Mouse (Mus musculus) liver, embryonic 14.5 days (tissue): ENCODE measurements around the gene Dnajb4. TPM values are rescaled to one million over a fixed set of nuclear protein-coding genes. Genes with fewer than 3 reads are reported as not detected.
"Not testable (repeated sequence)": the region's sequence is repeated elsewhere in the genome, so short reads cannot be mapped to it uniquely, and the experiment has no call there.

ENCODE experiments used
- ATAC-seq: fragments of 200-750 bp; cut with Nextera tagmentation; 2 replicates; pipeline ENCODE4 v1.8.0; 2017; ENCODE audit warnings: moderate number of reproducible peaks, mild to moderate bottlenecking, moderate library complexity; ENCODE audit not compliant: insufficient read depth
- DNase-seq, 3 experiments: peaks; one replicate each; pipeline ENCODE4 v3.0.0-alpha.2; 2012 to 2013; ENCODE audit warnings: low read depth in 3 of 3, low spot score in 3 of 3
- H3K27ac ChIP-seq: fragments of 300-500 bp; sonication (generic); 2 replicates; pipeline ENCODE4 v1.5.1; 2014; ENCODE audit warnings: moderate library complexity, mild to moderate bottlenecking, control low read depth, inconsistent platforms
- H3K27me3 ChIP-seq: fragments of 300-500 bp; sonication (generic); 2 replicates; pipeline ENCODE4 v1.6.1; 2014; ENCODE audit warnings: mild to moderate bottlenecking, low read length, moderate library complexity; ENCODE audit not compliant: control insufficient read depth, insufficient read depth
- H3K36me3 ChIP-seq: fragments of 300-500 bp; sonication (generic); replicated peaks from 2 replicates; pipeline ENCODE4 v1.6.1; 2014; ENCODE audit warnings: low read depth; ENCODE audit not compliant: control insufficient read depth, insufficient read depth
- H3K4me1 ChIP-seq, 2 experiments: fragments of 200-500 bp in 1 of 2; fragments of 300-500 bp in 1 of 2; sonication (generic) in 1 of 2; replicated peaks; 2 replicates each; pipeline ENCODE4 v1.6.1; 2012 to 2014; ENCODE audit warnings: antibody characterized with exemption in 1 of 2, inconsistent platforms in 1 of 2, low read length in 1 of 2; ENCODE audit not compliant: control insufficient read depth in 2 of 2, insufficient read depth in 2 of 2
- H3K4me2 ChIP-seq: fragments of 300-500 bp; sonication (generic); 2 replicates; pipeline ENCODE4 v1.6.1; 2014; ENCODE audit warnings: low read depth, mild to moderate bottlenecking, control low read depth, moderate library complexity
- H3K4me3 ChIP-seq, 2 experiments: fragments of 200-500 bp in 1 of 2; fragments of 300-500 bp in 1 of 2; sonication (generic) in 1 of 2; 2 replicates each; pipeline ENCODE4 v1.5.1; 2012 to 2014; ENCODE audit warnings: low read depth in 2 of 2, low read length in 2 of 2, mild to moderate bottlenecking in 2 of 2, control low read depth in 1 of 2, inconsistent platforms in 1 of 2, moderate library complexity in 1 of 2; ENCODE audit not compliant: insufficient read depth in 1 of 2
- H3K9ac ChIP-seq: fragments of 300-500 bp; sonication (generic); replicated peaks from 2 replicates; pipeline ENCODE4 v1.6.1; 2014; ENCODE audit warnings: mild to moderate bottlenecking, control low read depth, moderate library complexity
- H3K9me3 ChIP-seq: fragments of 300-500 bp; sonication (generic); 2 replicates; pipeline ENCODE4 v1.6.1; 2016; ENCODE audit warnings: low read length, mixed read lengths; ENCODE audit not compliant: control insufficient read depth
- CTCF ChIP-seq: IDR thresholded peaks from 2 replicates; pipeline ENCODE4 v1.5.1; 2016; ENCODE audit warnings: antibody characterized with exemption, low read depth, control low read depth
- EP300 ChIP-seq: IDR thresholded peaks from 2 replicates; pipeline ENCODE4 v1.6.1; 2016; ENCODE audit warnings: antibody characterized with exemption, low read depth
- WGBS: fragments of 180-500 bp; shearing (Covaris S2); extraction: QIAGEN DNeasy Blood & Tissue Kit; methylation state at CpG from one replicate; pipeline ENCODE4 v1.1.7; 2014; ENCODE audit not compliant: insufficient replicate concordance; 5-methylcytosine and 5-hydroxymethylcytosine counted together
- polyA plus RNA-seq, 2 experiments: library from polyadenylated mRNA; depleted of rRNA in 1 of 2; stranded (reverse) in 1 of 2; unstranded in 1 of 2; fragments of >200 nt; fragmentation: Nextera tagmentation in 1 of 2; extraction: Ambion mirVana in 1 of 2; gene quantifications; 2 replicates each; pipeline versions ENCODE4 v1.2.1 to v1.2.3; 2012 to 2014

Gene Dnajb4
- polyA plus RNA-seq, 2 experiments, result 18.3 to 29.9 TPM

DNA sequence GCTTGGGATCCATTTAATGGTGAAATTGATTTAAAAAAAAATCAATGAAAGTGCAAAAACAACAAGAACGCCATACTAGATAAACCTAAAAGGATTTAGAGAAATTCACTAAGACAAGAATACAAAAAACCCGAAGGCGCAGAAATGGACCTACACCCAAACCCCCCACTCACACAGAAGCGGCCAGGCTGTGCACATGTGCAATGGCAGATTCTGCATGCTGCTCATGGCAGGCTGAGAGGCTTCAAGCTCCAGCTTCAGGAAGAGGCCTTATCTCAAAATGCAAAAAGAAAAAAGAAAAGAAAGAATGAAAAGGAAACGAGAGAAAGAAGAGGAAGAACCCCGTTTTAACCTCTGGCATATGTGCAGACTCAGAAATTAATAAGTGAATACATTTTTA lies 6.7 kb downstream of the Dnajb4 start:
- H3K27me3 ChIP-seq, result no peaks in the 10 kb centered on the region
- H3K9ac ChIP-seq, result no peak overlapping the region
- DNase-seq (no peak), ATAC-seq (no peak)
- H3K4me1 ChIP-seq, result peaks cover 5 to 10% of the 10 kb centered on the region in 2 experiments
- WGBS, result 68% methylated on average over 6 of the region's 6 CpGs
- TF ChIP-seq EP300 (no peak), CTCF (no peak)
- no peak overlapping the region for H3K27ac ChIP-seq
- H3K36me3 ChIP-seq, result peaks cover 2% of the 10 kb centered on the region; the same call in 1 of the 2 replicates
- no peak overlapping the region for H3K4me3 ChIP-seq
- H3K9me3 ChIP-seq, result no peaks in the 10 kb centered on the region
- no peak overlapping the region for H3K4me2 ChIP-seq

DNA sequence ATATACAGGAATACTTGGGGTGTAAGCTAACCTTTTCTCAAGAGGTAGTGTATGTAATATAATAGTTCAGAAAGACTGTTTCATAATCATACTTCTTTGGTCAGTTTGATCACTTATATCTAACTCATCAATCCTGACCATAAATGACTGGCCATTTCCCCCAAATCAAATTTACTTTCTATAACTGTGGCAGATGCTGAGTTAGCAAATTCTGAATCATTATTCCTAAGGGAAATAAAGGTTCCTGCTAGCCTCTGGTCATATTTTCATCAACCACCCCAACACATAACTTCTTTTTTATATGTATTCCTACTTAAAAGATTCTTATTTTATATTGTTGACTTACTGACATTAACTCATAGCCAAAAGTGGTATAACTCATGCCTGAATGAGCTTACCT lies 7.2 kb downstream of the Dnajb4 start:
- TF ChIP-seq EP300, result no peak
- TF ChIP-seq CTCF, result no peak
- H3K4me3 ChIP-seq, result no peak overlapping the region
- H3K4me2 ChIP-seq, result no peak overlapping the region
- H3K4me1 ChIP-seq, result peaks cover 5 to 7% of the 10 kb centered on the region in 2 experiments
- H3K9ac ChIP-seq, result no peak overlapping the region
- H3K27ac ChIP-seq, result no peak overlapping the region
- DNase-seq, result no peak
- peaks cover 2% of the 10 kb centered on the region; the same call in 1 of the 2 replicates for H3K36me3 ChIP-seq
- H3K9me3 ChIP-seq, result no peaks in the 10 kb centered on the region
- ATAC-seq, result no peak
- H3K27me3 ChIP-seq, result no peaks in the 10 kb centered on the region

DNA sequence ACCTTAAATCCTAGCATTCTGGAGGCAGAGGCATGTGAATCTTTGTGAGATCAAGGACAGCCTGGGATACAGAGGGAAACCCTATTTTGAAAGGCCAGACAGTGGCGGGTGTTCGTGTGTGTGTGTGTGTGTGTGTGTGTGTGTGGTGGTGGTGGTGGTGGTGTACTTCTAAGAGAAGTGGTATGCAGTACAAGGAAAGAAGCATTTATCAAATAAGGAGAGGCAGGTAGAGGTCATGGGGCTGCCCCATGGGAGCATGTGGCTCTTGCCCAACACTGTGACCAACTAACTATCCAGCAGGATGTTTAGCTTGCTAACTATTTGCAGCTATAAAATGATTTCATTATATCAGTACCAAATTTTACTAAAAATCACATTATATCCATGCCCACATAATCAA lies 8.5 kb downstream of the Dnajb4 start:
- no peak for DNase-seq
- 68% methylated on average over 2 of the region's 2 CpGs for WGBS
- Histone ChIP-seq H3K4me1 (peaks cover 9 to 15% of the 10 kb centered on the region in 2 experiments), H3K4me3 (no peak overlapping the region), H3K9me3 (no peaks in the 10 kb centered on the region), H3K4me2 (no peak overlapping the region), H3K27ac (peak overlapping the region; percentile 41), H3K36me3 (peaks cover 2% of the 10 kb centered on the region; the same call in 1 of the 2 replicates), H3K27me3 (no peaks in the 10 kb centered on the region), H3K9ac (no peak overlapping the region)
- TF ChIP-seq CTCF (no peak), EP300 (no peak)
- ATAC-seq, result no peak

DNA sequence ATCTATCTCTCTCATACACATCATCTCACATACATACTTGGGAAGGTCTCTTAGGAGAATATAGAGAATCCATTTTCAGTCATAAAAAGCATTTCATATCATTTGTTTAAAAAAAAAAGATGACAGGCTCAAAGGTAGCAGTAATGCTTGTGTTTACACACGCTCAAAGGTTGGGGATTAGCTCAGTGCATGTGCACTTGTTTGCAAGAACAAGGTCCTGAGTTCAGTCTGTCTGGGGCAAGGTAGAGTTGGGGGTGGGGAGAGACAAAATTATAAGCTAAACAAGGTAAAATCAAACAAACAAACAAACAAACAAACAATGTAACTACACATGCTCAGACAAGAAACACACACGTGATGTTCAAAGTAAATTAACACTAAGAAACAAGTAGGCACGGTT lies 8.9 kb downstream of the Dnajb4 start:
- no peaks in the 10 kb centered on the region for H3K27me3 ChIP-seq
- no peak for TF ChIP-seq EP300
- TF ChIP-seq CTCF, result no peak
- no peak overlapping the region for H3K4me3 ChIP-seq
- WGBS, result 78% methylated on average over 3 of the region's 3 CpGs
- DNase-seq (no peak), ATAC-seq (no peak)
- H3K4me2 ChIP-seq, result no peak overlapping the region
- H3K36me3 ChIP-seq, result peaks cover 2% of the 10 kb centered on the region; the same call in 1 of the 2 replicates
- peaks cover 12 to 17% of the 10 kb centered on the region in 2 experiments for H3K4me1 ChIP-seq
- H3K27ac ChIP-seq, result peak overlapping the region; percentile 41; the same call in 1 of the 2 replicates
- H3K9me3 ChIP-seq, result no peaks in the 10 kb centered on the region
- H3K9ac ChIP-seq, result no peak overlapping the region

DNA sequence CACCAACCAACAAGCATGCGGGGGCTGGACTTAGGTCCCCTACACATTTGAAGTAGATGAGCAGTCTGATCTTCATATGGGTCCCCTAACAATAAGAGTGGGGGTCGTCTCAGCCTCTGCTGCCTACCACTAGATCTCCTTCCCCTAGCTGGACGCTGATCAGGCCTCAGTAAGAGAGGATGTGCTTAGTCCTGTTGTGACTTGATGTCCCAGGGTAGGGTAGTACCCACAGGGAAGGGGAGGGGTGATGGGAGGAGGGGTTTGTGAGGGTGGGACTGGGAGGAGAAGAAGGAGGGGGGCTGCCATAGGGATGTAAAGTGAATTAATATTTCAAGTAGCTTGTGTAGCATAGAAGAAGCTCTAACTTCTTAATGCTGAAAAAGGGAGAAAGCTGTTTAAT lies 11.0 kb downstream of the Dnajb4 start:
- H3K4me1 ChIP-seq, result peaks cover 9 to 19% of the 10 kb centered on the region in 2 experiments
- peaks cover 2% of the 10 kb centered on the region; the same call in 1 of the 2 replicates for H3K36me3 ChIP-seq
- no peaks in the 10 kb centered on the region for H3K9me3 ChIP-seq
- H3K4me3 ChIP-seq, result peak overlapping the region in 1 of 2 experiments; percentile 60; a peak in 2 of 4 replicates
- no peak overlapping the region for H3K9ac ChIP-seq
- DNase-seq (no peak), ATAC-seq (no peak)
- TF ChIP-seq CTCF (no peak), EP300 (no peak)
- 63% methylated on average over 3 of the region's 3 CpGs for WGBS
- no peak overlapping the region for H3K27ac ChIP-seq
- peak overlapping the region; percentile 71 for H3K4me2 ChIP-seq
- H3K27me3 ChIP-seq, result no peaks in the 10 kb centered on the region

DNA sequence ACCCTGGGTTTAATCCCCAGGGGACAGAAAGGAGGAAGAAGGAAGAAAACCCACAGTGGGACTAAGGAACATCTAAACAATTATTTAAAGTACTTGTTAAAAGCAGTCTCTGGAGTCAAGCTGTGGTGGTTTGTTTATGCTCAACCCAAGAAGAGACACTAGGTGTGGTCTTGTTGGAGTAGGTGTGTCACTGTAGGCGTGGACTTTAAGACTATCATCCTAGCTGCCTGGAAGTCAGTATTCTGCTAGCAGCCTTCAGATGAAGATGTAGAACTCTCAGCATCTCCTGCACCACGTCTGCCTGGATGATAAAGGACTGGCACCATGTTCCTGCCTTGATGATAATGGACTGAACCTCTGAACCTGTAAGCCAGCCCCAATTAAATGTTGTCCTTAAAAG lies 12.9 kb downstream of the Dnajb4 start:
- DNase-seq, result peak; percentile 71 to 78 (median 73)
- H3K27me3 ChIP-seq, H3K9me3 ChIP-seq, H3K36me3 ChIP-seq: not testable (repeated sequence)
- Histone ChIP-seq H3K4me3 (peak overlapping the region; percentile 60), H3K4me2 (peak overlapping the region; percentile 71), H3K4me1 (peaks cover 7 to 15% of the 10 kb centered on the region in 2 experiments), H3K27ac (peak overlapping the region; percentile 95), H3K9ac (peak overlapping the region; percentile 72)
- WGBS, result 10% methylated on average over 2 of the region's 2 CpGs
- peak; percentile 82 for ATAC-seq
